Mouse (Mus musculus) erythroblast, adult 5-6 weeks (primary cell): ENCODE measurements around the gene Zfp184. TPM values are rescaled to one million over a fixed set of nuclear protein-coding genes. Genes with fewer than 3 reads are reported as not detected.

Source experiments
- ATAC-seq: replicated peaks from 2 replicates; pipeline ENCODE4 v1.8.0; 2016; ENCODE audit warnings: moderate number of reproducible peaks, mild to moderate bottlenecking, moderate TSS enrichment, inconsistent platforms; ENCODE audit not compliant: poor library complexity, low FRiP score, severe bottlenecking
- total RNA-seq, 2 experiments: library from RNA; stranded (forward) in 1 of 2; stranded (reverse) in 1 of 2; fragments of 150-400 nt in 1 of 2; fragments of 200-764, 138-1000 nt in 1 of 2; gene quantifications; 2 replicates each; pipeline versions ENCODE4 v1.2.3 to v1.2.4; 2015 to 2017; ENCODE audit warnings: low replicate concordance in 2 of 2

Gene Zfp184
- total RNA-seq, 2 experiments from 2014 or later = 0.19 to 0.34 TPM

DNA sequence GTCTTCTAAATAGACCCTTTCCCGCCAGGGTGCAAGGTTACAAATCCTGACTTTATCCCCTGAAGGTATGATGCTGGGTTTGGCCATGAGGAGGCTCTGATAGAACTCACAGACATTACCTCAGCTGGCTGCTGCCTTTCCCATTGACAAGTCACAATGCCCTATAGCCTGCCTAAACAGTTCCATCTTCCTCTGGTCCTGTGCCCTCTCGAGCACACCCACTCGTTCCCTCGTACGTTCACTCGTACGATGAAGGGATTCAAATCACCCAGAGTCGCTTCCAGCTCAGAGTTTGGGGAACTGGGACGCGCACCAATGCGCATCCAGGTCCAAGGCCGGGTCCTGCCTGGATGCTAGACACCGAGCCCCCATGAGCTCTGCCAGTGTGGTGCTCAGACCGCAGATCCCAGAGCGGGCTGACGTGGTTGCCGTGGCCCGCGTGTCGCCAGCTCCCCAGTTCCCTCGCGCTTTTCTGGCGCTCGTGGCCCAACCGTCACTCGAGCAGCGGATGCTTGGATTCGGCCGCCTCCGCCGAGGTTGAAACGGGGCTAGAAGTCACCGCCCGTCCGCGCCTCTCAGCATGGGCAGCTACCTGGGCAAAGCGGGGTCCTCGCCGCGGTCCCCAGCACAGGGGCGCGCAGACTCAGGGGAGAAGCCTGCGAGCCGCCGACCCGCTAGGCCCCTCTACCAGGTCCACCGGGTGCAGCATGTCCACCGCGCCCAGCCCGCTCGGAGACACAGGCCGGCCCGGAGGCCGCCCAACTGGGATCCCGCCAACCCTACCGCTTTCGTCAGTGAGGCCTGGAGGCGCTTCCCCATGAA lies 36.3 kb downstream of the Zfp184 start, which contains the start of gene Pom121l2:
Pom121l2 (plus strand) TSS at position 214 of the 822 bp plus-strand sequence.
- no peak for ATAC-seq

- ATAC-seq = no peak
Measured at GRCm38 (mm10) chr13:21981803-21982193, 36.9 kb downstream of the Zfp184 start.

DNA sequence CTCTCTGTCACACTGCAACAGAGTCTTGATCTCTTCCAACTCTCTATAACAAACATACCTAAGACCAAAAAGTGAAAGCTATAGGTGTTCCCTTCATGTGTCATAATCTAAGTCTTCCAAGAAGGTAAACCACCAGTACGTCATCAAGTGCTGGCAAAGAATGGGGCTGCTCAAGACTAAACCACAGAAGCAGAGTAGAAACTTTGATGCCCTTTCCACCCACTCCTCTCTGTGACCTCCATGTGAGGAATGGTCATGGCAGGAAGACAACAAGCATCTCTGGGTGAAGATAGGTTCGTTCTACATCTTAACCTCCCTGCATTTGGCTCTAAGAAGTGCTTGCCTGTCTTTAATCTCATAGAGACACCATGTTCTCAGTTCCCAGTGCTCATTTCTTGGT lies 39.6 kb downstream of the Zfp184 start:
- no peak for ATAC-seq

DNA sequence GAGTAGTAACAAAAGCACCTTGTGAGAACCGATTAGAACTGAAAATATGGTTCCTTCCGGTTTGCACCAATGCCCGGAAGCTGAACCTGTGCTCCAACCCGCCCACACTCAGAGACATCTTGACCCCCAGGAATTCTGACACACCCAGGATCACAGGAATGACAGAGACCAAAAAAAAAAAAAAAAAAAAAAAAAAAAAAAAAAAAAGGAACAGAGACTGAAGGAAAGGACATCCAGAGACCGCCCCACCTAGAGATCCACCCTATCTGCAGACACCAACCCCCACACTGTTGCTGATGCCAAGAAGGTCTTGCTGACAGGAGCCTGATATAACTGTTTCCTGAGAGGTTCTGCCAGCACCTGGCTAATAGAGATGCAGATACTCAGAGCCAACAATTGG lies 47.7 kb downstream of the Zfp184 start:
- no peak for ATAC-seq

- no peak for ATAC-seq
Measured at GRCm38 (mm10) chr13:21993957-21994738, 49.3 kb downstream of the Zfp184 start.

GRCm38 (mm10) chr13:21994896-21995295 lies 50.0 kb downstream of the Zfp184 start:
- no peak for ATAC-seq

- ATAC-seq = no peak
Measured at GRCm38 (mm10) chr13:21995331-21995914, 50.5 kb downstream of the Zfp184 start.

DNA sequence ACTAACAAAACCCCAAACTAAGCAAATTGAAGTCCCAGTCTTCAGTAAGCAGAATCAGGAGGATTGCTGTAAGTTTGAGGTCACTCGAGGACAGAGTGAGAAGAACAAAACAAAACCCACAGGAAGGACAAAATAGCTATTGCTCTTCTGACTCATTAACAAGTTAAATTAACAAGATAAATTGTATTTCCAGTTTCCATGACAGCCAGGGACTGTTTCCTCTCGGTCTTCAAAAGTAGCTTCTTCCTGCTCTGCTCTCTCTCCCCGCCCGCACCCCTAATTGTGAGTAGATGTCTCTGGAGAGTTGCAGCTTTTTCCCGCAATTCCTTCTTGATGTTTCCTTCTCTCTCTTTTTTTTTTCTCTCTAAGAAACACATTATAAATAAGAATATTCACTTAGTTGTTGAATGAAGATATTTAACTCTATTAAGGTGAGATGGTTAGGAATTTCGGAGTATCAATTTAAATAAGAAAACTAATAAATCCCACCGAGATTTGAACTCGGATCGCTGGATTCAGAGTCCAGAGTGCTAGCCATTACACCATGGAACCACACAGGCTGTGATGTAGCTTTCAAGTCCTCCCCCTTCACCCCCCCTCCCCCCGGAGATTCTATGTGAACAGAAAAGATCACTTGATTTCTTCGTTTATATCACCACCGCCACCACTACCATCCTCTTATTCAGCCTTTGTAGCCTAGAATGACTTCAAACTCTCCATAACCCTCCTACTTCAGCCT lies 51.4 kb downstream of the Zfp184 start:
- no peak for ATAC-seq

DNA sequence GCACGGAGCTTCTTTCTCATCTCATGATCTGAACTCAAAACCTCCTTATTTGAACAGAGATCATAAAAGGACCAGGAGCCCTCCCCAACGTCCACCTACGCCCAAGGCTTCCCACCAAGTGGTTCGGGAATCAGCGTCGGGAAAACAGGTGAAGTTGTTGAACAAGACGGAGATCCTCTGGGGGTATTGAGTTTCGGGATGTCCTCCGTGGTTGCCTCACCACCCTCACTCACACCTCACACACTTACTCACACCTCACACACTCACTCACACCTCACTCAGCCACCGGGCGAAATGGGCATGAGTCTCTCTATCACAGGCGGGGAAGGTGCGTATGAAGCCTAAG lies 51.9 kb downstream of the Zfp184 start:
- ATAC-seq = no peak

- no peak for ATAC-seq
Measured at GRCm38 (mm10) chr13:21997201-21997820, 52.4 kb downstream of the Zfp184 start.

DNA sequence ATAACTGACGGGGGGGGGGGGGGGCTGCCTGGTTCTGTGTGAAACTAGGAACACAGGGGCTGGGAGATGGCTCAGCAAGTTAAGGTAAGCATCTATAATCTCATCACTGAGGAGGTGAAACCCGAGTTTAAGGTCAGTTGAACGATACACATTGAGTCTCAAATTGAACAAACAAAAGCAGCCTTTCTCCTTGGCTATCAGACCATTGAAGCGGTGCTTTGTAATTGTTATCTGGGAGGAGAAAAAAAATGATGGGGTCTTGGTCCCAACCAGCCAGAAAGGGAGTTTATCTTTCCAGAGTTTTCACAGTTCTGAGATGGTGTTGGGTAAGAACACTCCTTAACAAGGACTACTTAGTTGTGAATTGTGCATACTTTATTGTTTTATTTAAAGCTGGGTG lies 52.9 kb downstream of the Zfp184 start:
- ATAC-seq = no peak

DNA sequence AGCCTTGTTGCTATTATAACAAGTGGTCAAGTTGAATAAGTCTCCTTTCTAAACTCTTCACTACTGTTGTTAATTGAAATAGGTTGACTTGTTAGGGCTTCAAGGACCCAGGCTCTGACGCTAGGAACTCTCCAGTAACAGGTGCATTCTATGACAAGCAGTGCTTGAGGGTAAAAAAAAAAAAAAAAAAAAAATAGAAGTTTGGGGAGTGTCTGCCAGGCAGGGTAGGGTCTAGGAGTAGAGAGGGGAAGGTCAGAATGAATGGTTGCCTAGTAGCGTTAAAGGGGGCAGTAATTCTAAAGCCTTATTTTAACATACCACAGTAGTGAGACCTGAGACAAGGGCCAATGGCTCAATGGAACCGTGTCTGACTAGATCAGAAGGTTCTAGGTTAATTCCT lies 53.5 kb downstream of the Zfp184 start:
- no peak for ATAC-seq

- no peak for ATAC-seq
Measured at GRCm38 (mm10) chr13:21999147-21999546, 54.3 kb downstream of the Zfp184 start.

DNA sequence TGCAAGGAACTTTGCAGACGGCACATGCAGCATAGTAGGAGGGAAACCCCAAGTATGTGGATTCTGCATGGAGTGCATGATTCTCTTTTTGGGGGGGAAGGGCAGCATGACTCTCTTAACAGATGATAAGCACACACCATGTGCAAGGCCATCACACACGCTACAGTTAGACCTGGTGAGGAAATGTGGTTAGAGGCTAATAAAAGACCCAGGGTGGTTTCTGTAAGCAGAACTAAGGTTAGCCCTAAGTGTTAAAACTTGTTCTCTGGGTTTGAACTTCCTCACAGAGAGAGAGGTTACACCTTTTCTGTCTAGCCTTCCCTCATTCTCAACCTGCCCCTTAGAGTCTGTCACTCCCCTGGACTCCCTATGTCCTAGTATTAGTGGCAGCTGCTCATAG lies 56.5 kb downstream of the Zfp184 start:
- ATAC-seq = no peak

GRCm38 (mm10) chr13:22001823-22002222 lies 56.9 kb downstream of the Zfp184 start:
- ATAC-seq = no peak

GRCm38 (mm10) chr13:22005605-22006333 lies 60.9 kb downstream of the Zfp184 start:
- no peak for ATAC-seq

DNA sequence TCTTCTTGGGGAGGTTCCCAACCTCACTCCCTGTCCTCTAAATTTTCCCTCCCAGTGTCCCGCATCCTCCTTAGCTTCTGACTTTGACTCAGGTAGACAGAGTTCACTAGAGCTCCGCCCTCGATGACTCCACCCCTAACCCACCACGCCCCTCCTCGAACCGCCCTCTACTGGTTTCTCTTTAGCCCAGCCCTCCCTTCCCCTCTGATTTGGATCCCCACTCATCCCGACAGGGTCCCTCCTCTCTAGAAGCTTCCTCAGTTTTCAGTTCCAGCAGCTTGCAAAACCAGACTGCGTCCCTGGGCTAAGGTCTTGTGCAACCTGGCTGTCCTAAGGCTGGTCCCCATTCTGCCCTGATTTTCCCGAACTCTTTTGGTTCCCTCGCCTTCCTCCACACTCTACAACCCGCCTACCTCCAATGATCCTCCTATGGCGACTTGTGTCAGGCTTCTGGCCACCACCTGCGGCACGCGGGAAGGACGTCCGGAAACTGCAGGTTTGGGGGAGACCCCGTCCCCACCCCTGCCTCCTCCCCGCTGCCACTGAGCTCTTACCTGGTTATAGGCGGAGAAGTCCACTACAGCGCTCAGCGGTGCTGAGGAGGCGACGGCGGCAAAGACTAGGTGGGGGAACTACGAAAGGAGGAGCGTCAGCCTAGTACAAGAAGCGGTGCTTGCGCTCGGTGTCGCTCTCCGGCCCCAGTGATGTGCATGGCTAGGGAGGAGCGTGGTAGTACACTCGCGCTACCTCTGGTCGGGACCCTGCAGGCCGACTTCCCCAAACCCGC lies 61.6 kb downstream of the Zfp184 start:
- ATAC-seq = peak; percentile 71

DNA sequence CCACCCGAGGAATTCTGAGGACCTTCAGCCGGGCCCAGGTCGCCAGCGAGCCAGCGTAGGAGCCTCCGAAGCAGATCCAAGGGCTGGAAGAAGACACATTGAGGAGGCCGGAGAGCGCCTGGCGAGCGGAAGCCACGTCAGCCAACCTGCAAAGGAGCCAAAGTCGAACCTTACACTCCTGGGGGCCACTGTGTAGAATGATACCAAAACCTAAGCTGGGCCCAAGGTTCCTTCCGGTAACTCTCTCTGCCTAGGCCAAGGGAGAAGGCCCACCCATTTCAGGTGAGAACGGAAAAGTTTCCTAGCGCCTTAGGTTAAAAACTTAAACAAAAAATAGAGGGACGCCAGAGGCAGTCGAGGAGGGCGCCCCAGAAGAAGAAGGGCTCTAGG lies 62.2 kb downstream of the Zfp184 start:
- no peak for ATAC-seq
